Mouse (Mus musculus) liver, postnatal 0 days (tissue): ENCODE data around the gene Cep104. TPM values are rescaled to one million over a fixed set of nuclear protein-coding genes. Genes with fewer than 3 reads are reported as not detected.
A peak's percentile ranks its signal among the peaks of the same experiment; 100 is the strongest.

Source experiments
- ATAC-seq: fragments of 200-750 bp; cut with Nextera tagmentation; 2 replicates; pipeline ENCODE4 v1.8.0; 2017; ENCODE audit warnings: mild to moderate bottlenecking, moderate library complexity
- DNase-seq: peaks from one replicate; pipeline ENCODE4 v3.0.0-alpha.2; 2016
- H3K27ac ChIP-seq: fragments of 300-500 bp; sonication (generic); 2 replicates; pipeline ENCODE4 v1.5.1; 2014; ENCODE audit warnings: antibody characterized with exemption, moderate library complexity, mild to moderate bottlenecking, low read depth
- H3K27me3 ChIP-seq: fragments of 300-500 bp; sonication (generic); 2 replicates; pipeline ENCODE4 v1.6.1; 2014; ENCODE audit warnings: low read length, control low read depth, mixed read lengths; ENCODE audit not compliant: insufficient read depth
- H3K36me3 ChIP-seq: fragments of 300-500 bp; sonication (generic); replicated peaks from 2 replicates; pipeline ENCODE4 v1.6.1; 2014; ENCODE audit warnings: mild to moderate bottlenecking, control low read depth, low read length, moderate library complexity, mixed read lengths; ENCODE audit not compliant: insufficient read depth
- H3K4me1 ChIP-seq: fragments of 300-500 bp; sonication (generic); 2 replicates; pipeline ENCODE4 v1.6.1; 2014; ENCODE audit warnings: antibody characterized with exemption, mild to moderate bottlenecking, control low read depth; ENCODE audit not compliant: insufficient read depth
- H3K4me2 ChIP-seq: fragments of 300-500 bp; sonication (generic); 2 replicates; pipeline ENCODE4 v1.6.1; 2014; ENCODE audit warnings: low read depth, mild to moderate bottlenecking, low read length, moderate library complexity, mixed read lengths
- H3K4me3 ChIP-seq: fragments of 300-500 bp; sonication (generic); 2 replicates; pipeline ENCODE4 v1.5.1; 2014; ENCODE audit warnings: low read depth, low read length
- H3K9ac ChIP-seq: fragments of 300-500 bp; sonication (generic); replicated peaks from 2 replicates; pipeline ENCODE4 v1.6.1; 2014; ENCODE audit warnings: mild to moderate bottlenecking, moderate library complexity
- H3K9me3 ChIP-seq: fragments of 300-500 bp; sonication (generic); 2 replicates; pipeline ENCODE4 v1.6.1; 2016; ENCODE audit warnings: mild to moderate bottlenecking, control low read depth, low read length, mixed read lengths
- CTCF ChIP-seq: sonication (generic); IDR thresholded peaks from 2 replicates; pipeline ENCODE4 v1.5.1; 2016; ENCODE audit warnings: antibody characterized with exemption, low read depth
- EP300 ChIP-seq: IDR thresholded peaks from 2 replicates; pipeline ENCODE4 v1.6.1; 2016; ENCODE audit warnings: antibody characterized with exemption, low read depth, mild to moderate bottlenecking
- WGBS: fragments of 180-500 bp; shearing (Covaris S2); extraction: QIAGEN DNeasy Blood & Tissue Kit; methylation state at CpG from one replicate; pipeline ENCODE4 v1.1.7; 2014; ENCODE audit not compliant: insufficient replicate concordance; 5-methylcytosine and 5-hydroxymethylcytosine counted together
- polyA plus RNA-seq: library from polyadenylated mRNA; unstranded; fragments of >200 nt; fragmentation: Nextera tagmentation; extraction: Ambion mirVana; gene quantifications from 2 replicates; pipeline ENCODE4 v1.2.1, GENCODE M21; 2015

Cep104 gene
- polyA plus RNA-seq, 1 experiment from 2014 or later: 2.5 TPM

GRCm38 (mm10) chr4:153957444-153958250 is 17.3 kb upstream of the Cep104 start:
- TF ChIP-seq CTCF (no peak), EP300 (no peak)
- Histone ChIP-seq H3K9ac (peak overlapping the region; percentile 89), H3K4me2 (peak overlapping the region; percentile 91), H3K9me3 (no peaks in the 10 kb centered on the region), H3K36me3 (peaks cover 24% of the 10 kb centered on the region), H3K4me1 (peaks cover 18% of the 10 kb centered on the region), H3K4me3 (peak overlapping the region; percentile 78), H3K27ac (peak overlapping the region; percentile 97), H3K27me3 (no peaks in the 10 kb centered on the region)
- ATAC-seq (peak; percentile 72), DNase-seq (peak; percentile 67)
- WGBS: under 1% methylated on average over 31 of the region's 37 CpGs

- Histone ChIP-seq H3K27me3 (no peaks in the 10 kb centered on the region), H3K9me3 (no peaks in the 10 kb centered on the region), H3K27ac (no peak overlapping the region), H3K4me3 (no peak overlapping the region), H3K4me2 (no peak overlapping the region), H3K36me3 (peaks cover 34% of the 10 kb centered on the region), H3K4me1 (peaks cover 11% of the 10 kb centered on the region), H3K9ac (no peak overlapping the region)
- 80% methylated on average over 7 of the region's 7 CpGs for WGBS
- DNase-seq (no peak), ATAC-seq (no peak)
- TF ChIP-seq EP300: no peak
- TF ChIP-seq CTCF: no peak
Observed at GRCm38 (mm10) chr4:153962631-153963030, 12.4 kb upstream of the Cep104 start.

GRCm38 (mm10) chr4:153966651-153967050 is 8.3 kb upstream of the Cep104 start:
- no peak overlapping the region for H3K4me2 ChIP-seq
- no peaks in the 10 kb centered on the region for H3K4me1 ChIP-seq
- no peak overlapping the region for H3K27ac ChIP-seq
- H3K27me3 ChIP-seq: no peaks in the 10 kb centered on the region
- WGBS: 81% methylated on average over 5 of the region's 5 CpGs
- H3K9ac ChIP-seq: no peak overlapping the region
- no peak overlapping the region for H3K4me3 ChIP-seq
- no peaks in the 10 kb centered on the region for H3K9me3 ChIP-seq
- no peak for DNase-seq
- peaks cover 43% of the 10 kb centered on the region for H3K36me3 ChIP-seq
- TF ChIP-seq CTCF (no peak), EP300 (no peak)
- ATAC-seq: no peak

GRCm38 (mm10) chr4:153967556-153967955 is 7.4 kb upstream of the Cep104 start:
- DNase-seq (no peak), ATAC-seq (no peak)
- H3K4me3 ChIP-seq: no peak overlapping the region
- no peaks in the 10 kb centered on the region for H3K4me1 ChIP-seq
- TF ChIP-seq CTCF (no peak), EP300 (no peak)
- no peak overlapping the region for H3K4me2 ChIP-seq
- no peaks in the 10 kb centered on the region for H3K9me3 ChIP-seq
- H3K27me3 ChIP-seq: no peaks in the 10 kb centered on the region
- no peak overlapping the region for H3K27ac ChIP-seq
- 78% methylated on average over 2 of the region's 2 CpGs for WGBS
- peaks cover 34% of the 10 kb centered on the region for H3K36me3 ChIP-seq
- no peak overlapping the region for H3K9ac ChIP-seq

- H3K36me3 ChIP-seq: peaks cover 32% of the 10 kb centered on the region
- no peak overlapping the region for H3K4me3 ChIP-seq
- H3K27ac ChIP-seq: no peak overlapping the region
- no peak overlapping the region for H3K4me2 ChIP-seq
- H3K4me1 ChIP-seq: no peaks in the 10 kb centered on the region
- H3K27me3 ChIP-seq: no peaks in the 10 kb centered on the region
- H3K9me3 ChIP-seq: no peaks in the 10 kb centered on the region
- 77% methylated on average over 2 of the region's 2 CpGs for WGBS
- no peak for DNase-seq
- no peak overlapping the region for H3K9ac ChIP-seq
- ATAC-seq: no peak
- TF ChIP-seq EP300: no peak
Observed at GRCm38 (mm10) chr4:153968063-153968462, 6.9 kb upstream of the Cep104 start.

- TF ChIP-seq EP300 (no peak), CTCF (no peak)
- DNase-seq (no peak), ATAC-seq (peak; percentile 66)
- H3K4me2 ChIP-seq: peak overlapping the region; percentile 99
- peak overlapping the region; percentile 92 for H3K4me3 ChIP-seq
- H3K36me3 ChIP-seq: peaks cover 13% of the 10 kb centered on the region
- peak overlapping the region; percentile 61 for H3K27ac ChIP-seq
- WGBS: under 1% methylated on average over 31 of the region's 33 CpGs
- H3K9me3 ChIP-seq: no peaks in the 10 kb centered on the region
- peaks cover 15% of the 10 kb centered on the region for H3K4me1 ChIP-seq
- H3K9ac ChIP-seq: peak overlapping the region; percentile 84
- H3K27me3 ChIP-seq: no peaks in the 10 kb centered on the region
Observed at GRCm38 (mm10) chr4:153975292-153975662, 283 bp downstream of the Cep104 start.
